Mouse (Mus musculus): Measurements from ENCODE around the gene Slc19a2. TPM values are rescaled to one million over a fixed set of nuclear protein-coding genes. Genes with fewer than 3 reads are reported as not detected.
"Not testable (repeated sequence)": the region's sequence is repeated elsewhere in the genome, so short reads cannot be mapped to it uniquely, and the experiment has no call there.

Gene Slc19a2
- total RNA-seq (2021), result 1 to 10 TPM; 1.2 to 2.1 TPM
- long read RNA-seq, experiment 1, partial matches to known transcripts, result 0 of 4 reads
- long read RNA-seq, experiment 1, other reads (novel, unspliced or antisense), result 3 of 4 reads
- long read RNA-seq, experiment 2, partial matches to known transcripts, result 0 of 2 reads
- long read RNA-seq, experiment 2, other reads (novel, unspliced or antisense), result 0 of 2 reads

DNA sequence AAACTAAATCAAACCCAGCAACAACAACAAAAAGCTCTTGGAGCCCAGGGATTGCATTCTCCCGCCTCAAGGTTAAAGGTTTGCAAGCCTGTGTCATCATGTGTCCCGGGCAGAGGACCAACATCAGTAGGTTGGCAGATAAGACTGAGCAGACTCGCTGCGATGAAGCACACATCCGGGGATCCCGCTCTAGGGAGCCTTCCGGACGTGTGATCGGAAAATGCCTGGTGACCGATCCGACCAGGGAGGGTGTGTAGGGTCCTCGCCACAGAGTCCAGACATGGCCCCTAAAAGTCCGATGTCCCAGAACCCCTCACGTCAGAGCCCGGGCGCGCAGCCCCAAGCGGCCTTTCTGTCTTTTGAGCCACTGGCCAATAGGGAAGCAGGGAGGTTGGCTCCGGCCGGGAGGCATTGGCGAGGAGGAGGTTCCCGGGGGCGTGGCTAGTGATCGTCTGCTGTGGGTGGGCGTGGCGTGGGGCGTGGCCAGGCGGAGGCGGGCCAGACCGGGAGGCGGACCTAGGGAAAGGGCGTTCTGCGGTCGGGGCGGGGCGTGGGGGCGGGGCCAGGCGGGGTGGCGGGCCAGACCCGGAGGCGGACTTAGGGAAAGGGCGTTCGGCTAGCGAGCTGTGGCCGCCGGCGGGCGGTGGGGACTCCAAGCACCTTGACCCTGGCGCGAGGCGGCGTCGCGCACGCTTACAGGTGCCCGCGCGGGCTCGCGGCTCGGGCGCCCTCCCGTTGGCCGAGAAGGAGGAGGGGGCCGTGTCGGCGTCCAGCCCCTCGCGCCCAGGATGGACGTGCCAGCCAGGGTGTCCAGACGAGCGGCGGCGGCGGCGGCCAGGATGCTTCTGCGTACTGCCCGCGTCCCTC, at the start of gene Slc19a2:
Slc19a2 (plus strand) TSS at position 582 of the 867 bp plus-strand sequence.
- DNase-seq, result peak; percentile 99

DNA sequence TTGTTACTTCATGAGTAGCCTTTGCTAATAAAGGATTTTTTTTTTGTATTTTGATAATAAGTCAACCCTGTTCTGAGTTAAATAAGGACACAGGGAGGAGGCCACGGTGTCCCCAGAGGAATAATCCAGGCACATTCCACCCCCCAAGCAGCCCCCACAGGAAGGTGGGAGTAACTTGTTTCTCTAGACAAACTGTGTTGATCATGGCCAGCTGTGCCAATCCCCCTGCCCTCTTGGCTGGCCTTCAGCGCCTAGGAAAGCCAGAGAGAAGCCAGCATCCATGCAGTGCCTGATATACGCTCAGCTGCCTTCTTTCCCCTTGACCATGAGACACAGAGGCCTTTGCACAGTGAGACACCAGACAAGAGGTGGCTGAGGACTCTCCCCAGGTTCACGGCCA, 49.3 kb upstream of the Slc19a2 start:
- no peak for DNase-seq

DNA sequence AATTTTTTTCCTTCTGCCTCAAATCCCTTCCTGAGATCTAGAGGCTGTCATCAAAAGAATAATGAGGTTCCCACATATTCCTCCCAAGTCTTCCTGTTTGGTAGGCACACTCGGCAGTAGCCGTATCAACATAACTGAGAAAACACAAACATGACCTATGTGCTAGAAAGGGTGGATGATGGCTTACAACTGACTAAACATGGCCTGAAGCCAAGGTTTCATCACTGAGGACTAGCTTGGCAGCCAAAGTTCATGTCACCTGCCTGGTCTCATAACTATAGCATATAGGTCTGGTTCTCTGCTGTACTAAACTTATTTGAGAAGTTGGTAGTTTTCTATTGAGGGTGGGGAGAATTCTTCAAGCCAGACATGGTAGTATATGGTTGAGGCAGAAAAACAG, 40.4 kb upstream of the Slc19a2 start:
- no peak for DNase-seq

DNA sequence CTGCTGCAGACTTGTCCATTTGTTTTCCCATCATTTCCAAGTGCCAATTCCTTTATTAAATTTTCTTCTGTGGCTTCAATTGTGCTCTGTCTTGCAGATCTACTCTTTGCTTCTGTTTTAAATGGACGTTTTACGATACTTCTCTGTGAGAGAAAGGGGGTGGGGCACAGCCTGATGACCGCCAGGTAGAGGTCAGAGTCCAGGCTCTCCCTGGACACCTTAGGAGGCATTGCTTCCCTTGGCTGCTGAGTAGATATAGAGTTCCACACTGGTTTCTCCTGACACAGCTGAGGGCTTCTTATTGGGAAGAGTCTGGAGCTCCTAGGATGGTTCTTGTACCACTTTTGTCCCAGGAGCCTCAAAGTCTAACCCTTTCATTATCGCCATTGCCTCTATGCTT, 37.9 kb upstream of the Slc19a2 start:
- no peak for DNase-seq

DNA sequence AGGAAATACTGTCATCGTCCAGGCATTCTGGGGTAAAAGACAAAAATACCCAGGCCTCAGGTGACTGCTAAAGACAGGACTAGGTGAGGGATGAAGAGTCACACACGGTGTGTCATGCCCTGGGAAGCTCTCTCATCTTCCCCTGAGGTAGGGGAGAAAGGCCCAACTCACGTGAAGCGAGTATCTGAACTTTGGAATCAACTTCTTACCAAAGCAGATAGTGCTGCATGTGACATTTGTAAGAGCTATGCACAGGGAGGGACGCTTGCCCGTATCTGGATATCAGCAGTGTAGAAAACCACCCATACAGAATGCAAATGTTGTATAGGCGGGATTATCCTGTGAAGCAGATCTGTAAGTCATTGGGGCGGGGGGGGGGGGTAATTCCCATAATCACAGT, 36.2 kb upstream of the Slc19a2 start:
- DNase-seq, result no peak

DNA sequence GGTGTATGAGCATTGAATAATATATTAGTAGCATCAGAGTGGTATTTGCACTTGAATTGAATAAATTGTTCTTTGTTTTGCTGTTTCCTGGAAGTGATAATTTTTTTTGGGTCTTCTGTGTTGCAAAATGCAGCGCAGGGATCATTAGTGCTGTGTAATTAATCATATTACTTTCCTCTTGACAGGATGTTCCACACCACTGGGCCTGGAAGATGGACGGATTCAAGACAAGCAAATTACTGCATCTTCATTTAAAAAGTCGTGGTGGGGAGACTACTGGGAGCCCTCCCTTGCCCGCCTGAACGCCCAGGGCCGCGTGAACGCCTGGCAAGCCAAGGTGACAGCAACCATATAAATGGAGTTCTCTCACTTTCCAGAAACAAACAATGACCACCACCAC, 34.7 kb upstream of the Slc19a2 start:
- no peak for DNase-seq

DNA sequence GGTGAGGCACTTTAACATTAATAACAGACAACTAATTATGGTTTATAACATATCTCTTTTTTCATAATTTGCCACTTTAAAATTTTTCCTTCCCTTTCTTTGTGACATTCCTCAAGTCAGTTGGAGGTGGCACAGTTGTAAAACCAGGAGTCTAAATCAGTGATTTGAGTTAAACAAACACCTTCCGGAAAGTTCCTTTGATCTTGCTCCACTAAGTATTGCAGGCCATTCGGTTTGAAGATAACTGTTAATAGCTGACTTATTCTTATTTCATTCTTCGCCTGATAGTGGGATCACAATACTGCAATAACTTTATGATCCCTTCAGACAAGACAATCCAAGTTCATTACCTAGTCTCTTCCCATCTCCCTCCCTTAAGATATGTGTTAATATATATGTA, 33.7 kb upstream of the Slc19a2 start:
- no peak for DNase-seq

DNA sequence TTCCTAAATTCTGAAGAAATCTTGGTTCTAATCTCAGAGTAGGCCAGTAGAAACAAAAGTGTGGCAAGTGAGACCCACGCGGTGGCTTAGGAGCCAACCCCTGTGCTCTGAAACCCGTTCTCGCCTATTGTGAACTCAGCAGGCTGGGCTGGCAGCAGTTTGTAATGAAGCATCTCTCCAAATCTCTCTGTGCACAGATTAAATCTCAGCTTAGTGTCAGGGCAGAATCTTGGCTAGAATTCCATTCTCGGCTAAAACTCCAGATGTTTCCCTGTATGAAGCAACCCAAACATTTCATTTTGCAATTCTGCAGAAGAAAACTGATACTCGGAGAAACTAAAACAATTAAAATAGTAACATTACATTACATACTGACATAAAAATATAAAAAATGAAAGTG, 33.3 kb upstream of the Slc19a2 start:
- no peak for DNase-seq

DNA sequence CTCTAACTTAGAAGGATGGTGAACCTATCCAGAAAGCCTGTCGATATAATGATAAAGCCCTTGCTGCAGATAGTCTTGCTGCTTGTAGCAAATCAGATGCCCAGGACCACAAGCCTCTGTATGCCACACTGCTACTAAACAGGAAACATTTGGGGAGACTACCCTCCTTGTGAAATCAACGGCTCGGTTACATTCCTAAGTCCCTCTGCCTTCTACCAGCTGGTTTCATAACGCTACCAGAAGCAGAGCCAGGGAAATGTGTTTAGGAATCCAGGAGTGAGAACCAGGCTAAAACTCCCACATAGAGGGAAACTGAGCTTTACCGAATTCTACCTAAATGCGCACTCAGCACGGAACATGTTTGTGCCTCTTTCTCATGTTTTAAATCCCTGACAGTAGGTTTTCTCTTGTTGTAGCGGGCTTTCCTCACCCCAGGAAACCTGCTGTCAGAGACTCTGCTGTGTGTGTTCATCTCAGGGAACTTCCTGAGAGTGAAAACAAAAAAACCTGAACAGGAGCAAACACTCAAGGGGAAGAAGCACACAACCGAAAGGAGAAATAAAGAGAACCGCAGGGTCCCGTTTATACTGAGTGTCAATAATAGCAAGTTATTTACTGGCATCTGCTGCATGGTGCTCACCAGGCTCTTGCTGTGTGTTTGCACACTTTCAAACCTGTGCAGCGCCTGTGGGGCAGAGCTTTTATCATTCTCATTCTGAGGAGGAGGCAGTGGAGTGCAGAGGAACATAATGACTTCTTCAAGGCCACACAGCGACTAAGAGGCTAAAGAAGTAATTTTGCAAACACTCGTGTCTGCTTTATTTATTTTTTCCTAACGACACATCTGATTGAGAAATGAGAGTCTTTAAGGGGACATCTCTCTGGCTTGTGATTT, 30.8 kb upstream of the Slc19a2 start:
- DNase-seq, result no peak

DNA sequence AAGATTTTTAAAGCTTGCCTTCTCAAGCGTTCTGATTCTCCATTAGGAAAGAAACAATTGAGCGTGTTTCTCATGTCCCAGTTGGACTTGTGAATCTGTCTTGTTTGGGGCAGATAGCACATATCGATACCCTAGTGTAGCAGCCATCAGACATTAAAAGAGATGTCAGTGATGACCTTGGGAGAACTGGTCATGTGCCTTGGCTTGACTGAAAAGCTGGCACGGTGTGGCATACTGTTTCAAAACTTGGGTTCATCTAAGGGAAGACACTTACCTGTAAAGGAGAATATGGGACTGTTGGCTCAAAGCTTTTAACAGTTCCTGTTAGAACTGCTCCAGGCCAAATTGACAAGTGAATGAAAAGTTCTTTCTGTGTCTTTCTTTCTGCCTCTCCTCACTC, 28.6 kb upstream of the Slc19a2 start:
- DNase-seq, result no peak

DNA sequence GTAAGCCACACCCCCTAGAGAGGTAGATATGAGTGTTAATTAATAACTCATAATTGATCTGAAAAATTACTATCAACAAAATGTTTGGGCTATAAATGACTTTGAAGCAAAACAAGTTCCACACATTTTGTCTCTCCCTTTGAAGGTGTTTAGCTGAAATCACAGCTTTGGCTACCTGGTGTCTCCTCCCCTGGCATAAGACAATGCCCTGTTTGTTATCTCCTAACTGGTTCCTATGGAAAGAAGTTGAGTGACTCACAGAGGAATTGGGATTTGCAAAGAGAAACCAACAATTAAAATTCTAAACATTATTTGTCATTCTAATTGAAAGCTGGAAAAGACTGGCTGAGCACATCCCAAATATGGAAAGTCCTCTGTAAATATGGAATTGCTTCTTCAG, 25.8 kb upstream of the Slc19a2 start:
- no peak for DNase-seq

DNA sequence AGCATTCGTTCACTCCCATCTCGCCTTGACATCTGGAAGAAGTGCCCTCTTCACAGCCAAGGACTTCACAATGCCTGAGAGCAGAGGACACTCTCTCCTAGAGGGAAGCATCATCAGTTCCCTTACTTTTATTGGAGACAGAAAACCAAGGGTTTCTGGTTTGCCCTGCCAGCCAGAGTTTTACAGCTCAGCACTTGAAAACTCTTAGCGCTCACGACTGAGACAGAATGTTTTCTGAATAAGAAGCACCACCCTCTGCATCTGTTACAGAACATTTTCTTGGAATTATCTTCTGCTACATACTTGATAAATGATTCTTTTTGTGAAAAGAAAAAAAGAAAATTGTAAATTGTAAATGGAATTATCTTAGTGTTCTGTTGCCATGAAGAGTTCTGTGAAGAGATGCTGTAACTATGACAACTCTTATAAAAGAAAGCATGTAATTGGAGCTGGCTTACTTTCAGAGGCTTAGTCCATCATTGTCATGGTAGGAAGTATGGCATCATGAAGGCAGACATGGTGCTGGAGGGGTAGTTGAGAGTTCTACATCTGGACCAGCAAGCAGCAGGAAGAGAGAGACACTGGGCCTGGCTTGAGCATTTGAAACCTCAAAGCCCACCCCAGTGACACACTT, 16.8 kb upstream of the Slc19a2 start:
- not testable (repeated sequence) for DNase-seq

DNA sequence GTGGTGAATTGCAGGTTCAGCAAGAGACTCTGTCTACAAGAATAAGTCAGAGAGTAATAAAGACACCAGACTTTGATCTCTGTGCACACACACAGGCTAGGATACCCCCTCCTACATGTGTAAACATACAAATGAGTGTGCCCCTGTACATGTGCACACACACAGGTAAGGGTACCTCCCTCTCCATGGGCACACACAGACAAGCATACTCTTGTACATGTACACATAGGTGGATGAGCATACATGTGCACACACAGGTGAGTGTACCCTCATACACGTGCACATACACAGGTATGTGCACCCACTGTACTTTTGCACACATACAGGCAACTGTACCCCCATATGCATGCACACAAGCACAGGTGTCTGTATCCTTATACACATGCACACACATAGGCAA, 15.4 kb upstream of the Slc19a2 start:
- no peak for DNase-seq

DNA sequence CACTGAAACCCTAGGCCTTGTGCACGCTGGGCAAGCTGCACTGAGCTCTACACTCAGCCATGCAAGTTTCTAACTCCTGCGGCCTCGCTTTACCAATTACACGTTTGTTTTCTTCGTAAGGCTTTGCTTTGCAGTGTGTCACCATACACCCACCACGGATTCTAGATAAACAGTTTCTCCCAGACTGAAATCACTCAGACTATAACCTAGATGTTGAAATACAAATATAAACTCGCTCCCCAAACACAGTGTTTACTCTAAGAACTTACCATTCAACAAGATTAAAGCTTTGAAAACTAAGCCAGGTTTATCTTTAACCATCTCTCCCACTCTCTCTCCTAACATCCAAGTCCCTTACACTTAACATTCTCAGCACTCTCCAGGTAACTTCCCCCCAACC, 13.8 kb upstream of the Slc19a2 start:
- DNase-seq, result no peak

DNA sequence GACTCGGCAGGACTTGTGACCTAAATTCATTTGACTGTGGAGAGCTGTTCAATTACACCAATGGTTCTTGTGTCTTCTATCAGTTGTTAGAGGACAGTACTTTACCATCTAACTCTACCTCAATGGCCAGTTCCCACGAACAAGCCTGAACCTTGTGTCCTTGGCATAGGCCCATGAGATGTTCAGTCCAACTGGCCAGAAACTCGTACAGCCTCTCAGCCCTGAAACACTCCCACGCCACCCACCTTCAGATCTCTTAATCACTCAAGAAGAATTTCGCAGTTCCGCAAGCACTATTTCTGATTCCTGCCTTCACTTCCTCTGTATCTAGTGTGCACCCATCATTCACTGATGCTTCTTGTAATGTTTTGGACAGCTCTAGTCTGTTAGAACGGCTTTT, 12.8 kb upstream of the Slc19a2 start:
- DNase-seq, result no peak

DNA sequence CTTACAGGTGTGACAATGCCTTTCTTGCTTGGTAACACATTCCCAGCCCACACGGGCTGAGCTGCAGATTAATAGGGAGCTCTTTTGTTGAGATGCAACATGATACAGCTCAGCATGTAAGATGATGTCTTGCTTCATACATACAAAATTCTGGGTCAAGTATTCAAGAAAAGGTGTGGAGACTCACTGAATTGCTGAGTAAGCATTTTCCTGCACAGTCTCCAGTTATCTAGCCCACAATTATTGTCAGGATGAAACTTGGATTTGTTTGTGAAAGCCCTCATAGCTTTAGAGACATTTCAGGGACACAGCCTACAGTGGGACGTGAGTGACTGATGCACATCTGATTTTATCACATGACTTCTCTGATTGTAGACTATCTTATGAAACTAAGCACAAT, 7.4 kb upstream of the Slc19a2 start:
- DNase-seq, result no peak

DNA sequence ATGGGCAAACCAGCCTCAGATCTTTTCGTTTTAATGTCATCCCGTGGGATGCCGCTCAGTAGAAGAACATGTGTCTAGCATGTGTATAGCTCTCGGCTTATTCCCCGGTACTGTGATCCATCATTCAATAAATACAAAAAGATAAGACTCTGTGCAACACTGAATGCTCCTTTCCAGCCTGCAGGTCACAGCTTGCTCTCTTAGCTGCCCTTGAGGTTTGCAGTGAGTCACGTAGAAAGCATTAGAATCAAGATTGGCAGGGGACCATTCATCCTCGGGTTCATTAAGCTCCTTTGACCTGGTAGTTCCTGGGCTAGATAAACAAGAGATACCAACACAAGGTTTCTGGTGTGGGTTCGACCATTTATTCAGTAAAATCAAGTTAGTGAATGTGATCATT, 6.0 kb upstream of the Slc19a2 start:
- DNase-seq, result no peak

DNA sequence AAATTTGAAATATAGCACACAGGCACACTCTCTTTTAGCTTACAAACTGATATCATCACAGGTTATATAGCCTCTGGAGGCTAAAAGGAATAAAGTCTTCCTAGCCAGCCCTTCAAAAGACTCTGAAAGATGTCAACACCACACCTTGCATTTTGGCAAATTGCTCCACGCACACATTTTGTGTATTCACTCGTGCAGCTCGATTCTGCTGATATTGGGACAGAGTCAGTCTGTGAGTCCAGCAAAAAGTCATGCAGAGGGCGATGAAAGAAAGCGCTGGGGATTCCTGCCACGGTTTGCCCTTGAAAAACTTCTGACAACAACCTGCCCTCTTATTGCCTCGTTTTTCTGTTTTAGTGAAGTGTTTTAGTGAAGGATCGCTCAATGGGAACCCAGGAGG, 1.4 kb upstream of the Slc19a2 start:
- no peak for DNase-seq

DNA sequence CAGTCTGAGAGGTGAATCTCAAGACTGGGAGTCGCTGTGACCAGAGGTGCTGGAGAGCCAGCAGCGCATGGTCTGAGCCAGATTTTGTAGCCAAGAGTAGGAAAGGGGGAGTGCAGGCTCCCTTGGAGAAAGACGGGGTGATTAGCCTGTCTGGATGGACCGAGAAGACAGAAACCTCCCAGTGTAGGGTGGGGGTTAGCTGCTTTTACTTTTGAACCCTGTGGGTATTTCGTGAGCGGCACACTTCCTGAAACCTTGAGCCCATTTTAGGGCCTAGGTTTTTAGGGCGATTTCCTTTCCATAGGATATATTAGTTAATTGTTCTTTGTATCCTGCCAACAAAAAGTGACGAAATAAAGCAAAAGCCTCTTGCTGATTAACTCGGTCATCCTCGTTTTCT, 875 bp upstream of the Slc19a2 start:
- no peak for DNase-seq

DNA sequence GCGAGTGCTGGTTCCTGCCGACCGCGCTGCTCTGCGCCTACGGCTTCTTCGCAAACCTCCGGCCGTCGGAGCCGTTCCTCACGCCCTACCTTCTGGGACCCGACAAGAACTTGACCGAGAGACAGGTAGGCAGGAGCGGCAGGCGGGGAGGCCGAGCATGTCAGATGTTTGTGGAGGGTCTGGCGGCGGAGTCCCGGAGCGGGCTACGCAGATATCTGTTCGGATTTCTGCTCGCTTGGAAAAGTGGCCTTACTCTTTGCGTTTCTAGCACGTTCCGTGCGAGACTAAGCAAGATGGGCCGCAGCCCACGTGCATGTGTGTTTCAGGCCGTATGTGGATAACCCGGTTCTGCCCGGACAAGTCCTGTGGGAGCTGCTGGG, 476 bp downstream of the Slc19a2 start:
- DNase-seq, result no peak

DNA sequence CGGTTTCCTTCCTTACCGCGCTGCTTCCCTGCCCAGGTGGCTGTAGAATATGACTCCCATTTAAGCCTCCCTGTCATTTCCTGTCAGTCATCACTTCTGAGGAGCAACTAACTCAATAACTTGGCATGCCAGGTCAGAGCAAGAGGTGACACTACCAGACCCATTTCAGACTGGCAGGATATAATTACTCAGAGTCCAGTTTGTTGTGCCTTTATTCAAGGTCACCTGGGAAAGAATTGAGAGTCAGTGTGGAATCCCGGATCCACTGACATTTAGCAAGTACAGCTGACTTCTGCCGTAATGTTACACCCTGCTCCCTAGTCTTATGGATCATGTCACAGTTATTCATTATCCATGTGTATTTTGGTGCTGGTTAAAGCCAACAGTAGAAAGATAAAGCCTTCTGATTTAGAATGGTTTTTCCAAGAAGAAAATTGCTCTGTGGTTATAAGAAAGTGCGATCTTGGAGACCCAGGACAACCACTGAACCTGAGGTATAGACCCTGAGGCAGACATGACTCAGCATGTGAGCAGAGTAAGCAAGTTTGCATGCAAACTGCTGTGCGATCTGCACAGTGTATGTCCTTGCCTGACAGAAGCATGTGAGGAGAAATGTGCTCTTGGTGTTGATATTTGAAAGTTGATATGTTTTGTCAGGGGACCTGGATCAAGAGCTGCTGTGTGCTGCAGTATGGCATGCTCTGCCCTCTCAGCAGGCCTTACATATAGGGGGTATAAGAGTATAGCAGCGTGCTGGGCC, 1.7 kb downstream of the Slc19a2 start:
- no peak for DNase-seq

DNA sequence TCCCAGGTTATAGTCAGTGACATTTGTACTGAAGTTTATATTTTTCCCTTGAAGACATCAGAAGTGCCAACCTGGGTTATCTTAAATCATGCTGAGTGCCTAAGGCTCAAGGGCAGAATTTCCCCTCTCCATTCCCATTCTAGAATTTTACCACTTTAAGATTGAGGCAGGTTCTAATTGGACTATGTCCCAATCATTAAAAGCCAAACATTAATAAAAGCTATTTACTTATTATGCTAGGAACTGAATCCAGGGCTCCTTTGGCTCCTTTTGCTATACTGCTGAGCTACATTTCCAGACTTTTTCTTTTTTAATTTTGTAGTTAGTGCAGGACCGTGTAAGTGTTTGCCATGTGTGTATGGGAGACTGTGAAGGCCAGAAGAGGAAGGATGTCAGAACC, 2.6 kb downstream of the Slc19a2 start:
- DNase-seq, result no peak
